Mouse (Mus musculus) myocyte (in vitro differentiated cells): ENCODE measurements around the gene Rbm14. TPM values are rescaled to one million over a fixed set of nuclear protein-coding genes. Genes with fewer than 3 reads are reported as not detected.
"Not testable (repeated sequence)": the region's sequence is repeated elsewhere in the genome, so short reads cannot be mapped to it uniquely, and the experiment has no call there.

ENCODE experiments used
- H3K27me3 ChIP-seq: one replicate; pipeline ENCODE4 v1.6.1; 2011; ENCODE audit not compliant: control insufficient read depth, insufficient read depth, insufficient read length
- H3K36me3 ChIP-seq: one replicate; pipeline ENCODE4 v1.6.1; 2011; ENCODE audit not compliant: control insufficient read depth, insufficient read depth
- H3K4me2 ChIP-seq: one replicate; pipeline ENCODE4 v1.6.1; 2011; ENCODE audit warnings: low read depth, control low read depth
- H3K4me3 ChIP-seq: one replicate; pipeline ENCODE4 v1.5.1; 2011; ENCODE audit warnings: mild to moderate bottlenecking, control low read depth, moderate library complexity
- H3K79me2 ChIP-seq: one replicate; pipeline ENCODE4 v1.6.1; 2011; ENCODE audit not compliant: control insufficient read depth, insufficient read depth
- H3ac ChIP-seq: one replicate; pipeline ENCODE4 v1.6.1; 2011; ENCODE audit not compliant: control insufficient read depth, insufficient read length
- CEBPB ChIP-seq: IDR thresholded peaks from 2 replicates; pipeline ENCODE4 v1.6.1; 2011; ENCODE audit warnings: mild to moderate bottlenecking, moderate library complexity; ENCODE audit not compliant: poor library complexity, insufficient read depth, severe bottlenecking
- E2F4 ChIP-seq: IDR thresholded peaks from one replicate; pipeline ENCODE4 v1.6.1; 2011; ENCODE audit warnings: mild to moderate bottlenecking, control low read depth, moderate library complexity; ENCODE audit not compliant: insufficient read depth
- MAX ChIP-seq: IDR thresholded peaks from one replicate; pipeline ENCODE4 v1.6.1; 2011; ENCODE audit warnings: low read depth, mild to moderate bottlenecking, control low read depth
- MYOD1 ChIP-seq, 3 experiments: IDR thresholded peaks; one replicate each; pipeline ENCODE4 v1.6.1; 2011; ENCODE audit warnings: control low read depth in 2 of 3, low read depth in 2 of 3, mild to moderate bottlenecking in 2 of 3, moderate library complexity in 1 of 3; ENCODE audit not compliant: insufficient read length in 2 of 3, control insufficient read depth in 1 of 3
- MYOG ChIP-seq, 3 experiments: IDR thresholded peaks; one replicate each; pipeline ENCODE4 v1.6.1; 2011; ENCODE audit warnings: control low read depth in 2 of 3, low read depth in 2 of 3, mild to moderate bottlenecking in 2 of 3; ENCODE audit not compliant: insufficient read length in 2 of 3, control insufficient read depth in 1 of 3, insufficient read depth in 1 of 3
- POLR2A ChIP-seq: IDR thresholded peaks from one replicate; pipeline ENCODE4 v1.6.1; 2011; ENCODE audit warnings: low read depth, mild to moderate bottlenecking, control low read depth, moderate library complexity; ENCODE audit not compliant: insufficient read length
- POLR2AphosphoS2 ChIP-seq: IDR thresholded peaks from one replicate; pipeline ENCODE4 v1.6.1; 2011; ENCODE audit warnings: low read depth, control low read depth; ENCODE audit not compliant: insufficient read length
- REST ChIP-seq: IDR thresholded peaks from one replicate; pipeline ENCODE4 v1.6.1; 2011; ENCODE audit warnings: mild to moderate bottlenecking, control low read depth, moderate library complexity; ENCODE audit not compliant: insufficient read depth, insufficient read length
- SRF ChIP-seq: IDR thresholded peaks from one replicate; pipeline ENCODE4 v1.6.1; 2011; ENCODE audit warnings: low read depth; ENCODE audit not compliant: control insufficient read depth, insufficient read length
- TCF12 ChIP-seq: IDR thresholded peaks from one replicate; pipeline ENCODE4 v1.6.1; 2011; ENCODE audit warnings: mild to moderate bottlenecking, control low read depth; ENCODE audit not compliant: poor library complexity, insufficient read depth, severe bottlenecking
- TCF3 ChIP-seq: IDR thresholded peaks from one replicate; pipeline ENCODE4 v1.6.1; 2011; ENCODE audit warnings: low read depth, control low read depth; ENCODE audit not compliant: insufficient read length
- USF1 ChIP-seq: IDR thresholded peaks from one replicate; pipeline ENCODE4 v1.6.1; 2011; ENCODE audit warnings: low read depth, mild to moderate bottlenecking, control low read depth, moderate library complexity
- polyA plus RNA-seq: library from polyadenylated mRNA; unstranded; fragments of >200 nt; fragmentation: generic; extraction: Trizol; gene quantifications from one replicate; pipeline ENCODE4 v1.2.1, GENCODE M21; 2012; ENCODE audit warnings: missing spikeins

Gene Rbm14
- polyA plus RNA-seq, 1 experiment: 46.8 TPM

DNA sequence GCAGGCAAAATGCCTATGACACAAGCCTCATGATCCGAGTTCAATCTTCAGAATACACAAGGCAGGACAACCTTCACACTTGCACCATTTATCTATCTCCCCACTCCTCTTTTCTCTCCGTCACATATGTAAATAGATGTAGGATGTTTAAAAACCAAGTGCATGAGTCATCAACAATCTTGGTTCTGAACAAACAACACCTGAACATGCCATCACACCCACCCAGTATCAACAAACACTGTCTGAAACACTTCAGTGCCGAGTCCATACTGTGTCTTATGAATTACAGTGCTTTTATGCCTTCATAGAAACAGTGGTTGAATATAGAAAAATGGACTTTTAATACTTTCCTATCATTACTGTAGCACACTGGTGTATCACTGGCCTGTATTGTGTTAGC lies 38.6 kb downstream of the Rbm14 start:
- no peak for TF ChIP-seq MYOG (IDR thresholded peaks at IDR 0.05; ENCODE audit: control insufficient read depth in 1 of 3, insufficient read depth in 1 of 3, insufficient read length in 2 of 3, low read depth in 2 of 3)
- no peak for TF ChIP-seq USF1
- TF ChIP-seq POLR2A: no peak
- no peak for TF ChIP-seq E2F4
- TF ChIP-seq MAX: no peak
- no peak for TF ChIP-seq POLR2AphosphoS2
- no peak for TF ChIP-seq TCF3
- Histone ChIP-seq H3K4me2 (no peak overlapping the region), H3K27me3 (no peaks in the 10 kb centered on the region), H3K4me3 (no peak overlapping the region), H3K36me3 (peaks cover 52% of the 10 kb centered on the region), H3K79me2 (peaks cover 91% of the 10 kb centered on the region), H3ac (no peak overlapping the region)

DNA sequence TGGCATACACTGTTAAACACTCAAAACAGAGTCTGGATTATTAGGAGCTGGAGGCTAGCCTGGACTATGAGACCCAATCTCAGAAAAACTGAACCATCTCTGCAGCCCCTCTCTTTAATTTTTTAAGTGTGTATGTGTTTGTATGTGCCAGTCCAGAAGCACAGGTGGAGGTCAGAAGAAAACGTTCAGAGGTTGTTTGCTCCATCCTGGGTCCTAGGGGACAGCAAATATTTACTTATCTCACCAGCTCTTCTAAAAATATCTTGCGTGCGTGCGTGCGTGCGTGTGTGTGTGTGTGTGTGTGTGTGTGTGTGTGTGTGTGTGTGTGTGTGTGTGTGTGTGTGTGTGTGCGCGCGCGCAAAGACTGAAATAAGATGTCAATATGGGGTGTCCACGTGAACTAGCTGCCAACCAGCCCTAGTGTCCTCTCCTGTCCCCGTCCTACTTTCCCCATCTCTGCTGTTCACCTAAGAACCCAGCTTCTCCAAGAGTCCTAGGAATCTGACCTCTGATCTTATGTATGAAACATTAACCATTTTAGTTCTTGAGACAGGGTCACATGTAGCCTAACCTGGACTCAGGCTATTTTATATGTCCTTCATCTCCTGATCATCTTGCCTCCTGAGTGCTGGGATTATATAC lies 43.8 kb downstream of the Rbm14 start:
- Histone ChIP-seq H3K4me3 (no peak overlapping the region), H3K36me3 (peaks cover 55% of the 10 kb centered on the region), H3K79me2 (peaks cover 84% of the 10 kb centered on the region), H3ac (no peak overlapping the region), H3K4me2 (no peak overlapping the region), H3K27me3 (no peaks in the 10 kb centered on the region)
- TF ChIP-seq USF1: no peak
- TF ChIP-seq TCF3: no peak
- TF ChIP-seq POLR2A: no peak
- no peak for TF ChIP-seq SRF
- no peak for TF ChIP-seq MYOD1 (IDR thresholded peaks at IDR 0.05; ENCODE audit: control insufficient read depth in 1 of 3, insufficient read length in 2 of 3, low read depth in 2 of 3)
- no peak for TF ChIP-seq POLR2AphosphoS2
- no peak for TF ChIP-seq MAX
- TF ChIP-seq CEBPB: no peak
- no peak for TF ChIP-seq E2F4
- TF ChIP-seq MYOG (IDR thresholded peaks at IDR 0.05; ENCODE audit: control insufficient read depth in 1 of 3, insufficient read depth in 1 of 3, insufficient read length in 2 of 3, low read depth in 2 of 3): no peak
- no peak for TF ChIP-seq TCF12
- no peak for TF ChIP-seq REST

DNA sequence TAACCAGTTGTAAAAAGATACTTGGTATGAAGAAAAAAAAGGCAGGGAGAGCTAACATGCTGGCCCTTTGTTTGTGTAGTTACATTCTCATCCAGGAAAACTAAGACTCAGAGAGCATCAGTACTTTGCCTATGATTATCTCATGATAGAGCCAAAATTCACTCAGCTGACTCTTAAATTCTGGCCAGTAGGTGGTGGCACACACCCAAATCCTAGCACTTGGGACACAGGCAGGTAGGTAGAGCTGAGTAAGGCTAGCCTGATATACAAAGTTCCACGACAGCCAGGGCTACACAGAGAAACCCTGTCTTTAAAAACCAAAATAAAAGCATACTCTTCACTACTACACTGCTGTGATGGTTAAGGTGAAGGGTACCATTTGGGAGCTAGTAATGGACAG lies 48.6 kb downstream of the Rbm14 start:
- no peaks in the 10 kb centered on the region for H3K27me3 ChIP-seq
- H3ac ChIP-seq: no peak overlapping the region
- no peak overlapping the region for H3K4me2 ChIP-seq
- TF ChIP-seq REST: no peak
- TF ChIP-seq POLR2AphosphoS2: no peak
- no peak for TF ChIP-seq E2F4
- no peak for TF ChIP-seq MAX
- H3K4me3 ChIP-seq: no peak overlapping the region
- H3K79me2 ChIP-seq: peaks cover 83% of the 10 kb centered on the region
- peaks cover 38% of the 10 kb centered on the region for H3K36me3 ChIP-seq

DNA sequence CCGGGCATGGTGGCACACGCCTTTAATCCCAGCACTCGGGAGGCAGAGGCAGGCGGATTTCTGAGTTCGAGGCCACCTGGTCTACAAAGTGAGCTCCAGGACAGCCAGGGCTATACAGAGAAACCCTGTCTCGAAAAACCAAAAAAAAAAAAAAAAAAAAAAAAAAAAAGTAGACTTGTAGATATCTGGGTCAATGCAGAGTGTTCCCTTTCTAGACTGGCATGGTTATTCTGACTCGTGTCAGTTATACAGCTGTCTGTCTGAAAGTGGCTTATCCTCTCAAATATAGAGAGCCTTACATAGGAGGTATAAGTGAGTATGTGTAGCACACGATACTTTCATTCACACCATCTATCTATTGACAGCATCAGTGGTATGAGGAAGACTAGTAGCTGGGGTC lies 50.9 kb downstream of the Rbm14 start:
- not testable (repeated sequence) for H3K27me3 ChIP-seq, H3ac ChIP-seq, H3K4me2 ChIP-seq, H3K4me3 ChIP-seq
- H3K79me2 ChIP-seq: peaks cover 70% of the 10 kb centered on the region
- H3K36me3 ChIP-seq: peaks cover 28% of the 10 kb centered on the region

DNA sequence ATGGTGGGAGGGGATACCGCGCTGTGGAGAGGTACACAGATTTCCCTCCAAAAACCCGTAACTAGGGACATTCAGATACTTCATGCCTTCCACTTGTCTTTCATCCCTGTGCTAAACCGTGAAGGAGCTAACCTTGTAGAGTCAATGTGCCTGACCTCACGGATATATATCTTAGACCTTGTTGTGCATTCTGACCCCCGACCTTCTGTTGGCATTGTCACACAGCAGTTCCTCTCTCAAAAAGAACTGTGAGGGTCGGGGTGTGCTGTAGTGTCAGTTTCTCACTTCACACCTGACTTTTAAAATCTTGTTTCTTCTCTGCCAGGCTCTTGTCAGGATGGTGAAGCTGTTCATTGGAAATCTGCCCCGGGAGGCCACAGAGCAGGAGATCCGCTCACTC lies 54.5 kb downstream of the Rbm14 start:
- H3ac ChIP-seq: peak overlapping the region; percentile 31
- TF ChIP-seq SRF: no peak
- TF ChIP-seq REST: no peak
- no peak for TF ChIP-seq TCF3
- no peak for TF ChIP-seq MYOD1 (IDR thresholded peaks at IDR 0.05; ENCODE audit: control insufficient read depth in 1 of 3, insufficient read length in 2 of 3, low read depth in 2 of 3)
- TF ChIP-seq POLR2AphosphoS2: no peak
- TF ChIP-seq USF1: no peak
- no peak for TF ChIP-seq MAX
- no peak for TF ChIP-seq POLR2A
- no peak for TF ChIP-seq E2F4
- no peak for TF ChIP-seq TCF12

More for the DNA sequence above, 54.5 kb downstream of the Rbm14 start:
- H3K36me3 ChIP-seq: peaks cover 6% of the 10 kb centered on the region
- H3K79me2 ChIP-seq: peaks cover 40% of the 10 kb centered on the region
- H3K27me3 ChIP-seq: no peaks in the 10 kb centered on the region
- H3K4me2 ChIP-seq: peak overlapping the region; percentile 92
- peak overlapping the region; percentile 60 for H3K4me3 ChIP-seq
